Mouse (Mus musculus) myocyte (in vitro differentiated cells): ENCODE data around the gene Stard8.

Source experiments
- MAX ChIP-seq: IDR thresholded peaks from one replicate; pipeline ENCODE4 v1.6.1; 2011; ENCODE audit warnings: low read depth, mild to moderate bottlenecking, control low read depth
- MYOD1 ChIP-seq, 3 experiments: IDR thresholded peaks; one replicate each; pipeline ENCODE4 v1.6.1; 2011; ENCODE audit warnings: control low read depth in 2 of 3, low read depth in 2 of 3, mild to moderate bottlenecking in 2 of 3, moderate library complexity in 1 of 3; ENCODE audit not compliant: insufficient read length in 2 of 3, control insufficient read depth in 1 of 3
- MYOG ChIP-seq, 3 experiments: IDR thresholded peaks; one replicate each; pipeline ENCODE4 v1.6.1; 2011; ENCODE audit warnings: control low read depth in 2 of 3, low read depth in 2 of 3, mild to moderate bottlenecking in 2 of 3; ENCODE audit not compliant: insufficient read length in 2 of 3, control insufficient read depth in 1 of 3, insufficient read depth in 1 of 3
- POLR2A ChIP-seq: IDR thresholded peaks from one replicate; pipeline ENCODE4 v1.6.1; 2011; ENCODE audit warnings: low read depth, mild to moderate bottlenecking, control low read depth, moderate library complexity; ENCODE audit not compliant: insufficient read length
- TCF12 ChIP-seq: IDR thresholded peaks from one replicate; pipeline ENCODE4 v1.6.1; 2011; ENCODE audit warnings: mild to moderate bottlenecking, control low read depth; ENCODE audit not compliant: poor library complexity, insufficient read depth, severe bottlenecking
- USF1 ChIP-seq: IDR thresholded peaks from one replicate; pipeline ENCODE4 v1.6.1; 2011; ENCODE audit warnings: low read depth, mild to moderate bottlenecking, control low read depth, moderate library complexity

DNA sequence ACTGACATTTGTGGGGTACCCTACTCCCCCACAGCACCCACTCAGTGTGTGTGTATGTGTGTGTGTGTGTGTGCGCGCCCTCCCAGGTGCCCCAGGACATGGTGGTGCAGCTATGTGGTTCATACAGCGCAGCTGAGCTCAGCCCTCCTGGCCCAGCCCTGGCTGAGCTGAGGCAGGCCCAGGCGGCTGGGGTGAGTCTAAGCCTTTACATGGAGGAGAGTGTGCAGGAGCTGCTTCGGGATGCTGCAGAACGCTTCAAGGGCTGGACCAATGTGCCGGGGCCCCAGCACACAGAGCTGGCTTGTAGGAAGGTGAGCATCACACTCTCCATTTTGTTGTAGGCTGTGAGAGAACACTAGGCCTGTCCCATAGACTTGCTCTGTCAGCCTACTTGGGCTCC lies 68.1 kb downstream of the Stard8 start:
- TF ChIP-seq MYOG (IDR thresholded peaks at IDR 0.05; ENCODE audit: control insufficient read depth in 1 of 3, insufficient read depth in 1 of 3, insufficient read length in 2 of 3, low read depth in 2 of 3) (no peak), MAX (no peak), POLR2A (no peak), TCF12 (no peak), USF1 (no peak), MYOD1 (IDR thresholded peaks at IDR 0.05; ENCODE audit: control insufficient read depth in 1 of 3, insufficient read length in 2 of 3, low read depth in 2 of 3) (no peak)
